12 mouse cellular contexts compared by ENCODE assay signal in genomic region chr4:128906757-128907156, GRCm38 (mm10). TPM values are rescaled to one million over a fixed set of nuclear protein-coding genes. Genes with fewer than 3 reads are reported as not detected.
DNase-seq lines count a peak whose midpoint lies in the region; ATAC-seq and TF ChIP-seq lines count a peak whose summit lies in the region.
"Had no signal": no experiment of that assay in that cellular context is flagged by ENCODE, and none has a peak within 500 bp of the region (broad histone marks: within the 10 kb centered on the region; RNA-seq: fewer than 3 reads in every experiment).

No protein-coding gene starts in this region.

- H3K27ac ChIP-seq in forebrain, embryonic 12.5 days = 0 out of 2 replicates have a peak overlapping the region, but pooled peaks have one; percentile 8
- H3K27ac ChIP-seq in forebrain, embryonic 11.5 days (ENCODE audit: low read depth, low read length) = no peak overlapping the region
- 0 out of 2 replicates have a peak overlapping the region, but pooled peaks have one; percentile 47 for H3K27ac ChIP-seq in lung, postnatal 0 days (ENCODE audit: low read length)
- H3K27ac ChIP-seq in embryonic facial prominence, embryonic 12.5 days = peak overlapping the region; percentile 72
- no peak overlapping the region; the same call in 1 of the 2 replicates for H3K27ac ChIP-seq in limb, embryonic 13.5 days
- H3K27ac ChIP-seq: forebrain, embryonic 13.5 days had no signal

- TF ChIP-seq CTCF in lung, postnatal 0 days (IDR thresholded peaks at IDR 0.05) = no peak

- DNase-seq in forebrain, embryonic 11.5 days (ENCODE audit: low spot score) = no peak
- DNase-seq in lung, postnatal 0 days (ENCODE audit: low spot score) = no peak
- no peak for DNase-seq in lung, postnatal 4 days
- DNase-seq in layer of hippocampus, adult 11-12 months (ENCODE audit: low spot score) = no peak
- DNase-seq: heart, postnatal 36 days; kidney, adult 18-20 months; liver; thymus, postnatal 4 days had no signal

- H3K27me3 ChIP-seq in forebrain, embryonic 12.5 days = peaks cover 14% of the 10 kb centered on the region; the same call in 1 of the 2 replicates
- no peaks in the 10 kb centered on the region for H3K27me3 ChIP-seq in forebrain, embryonic 11.5 days (ENCODE audit: control insufficient read depth, insufficient read depth, low read length)
- H3K27me3 ChIP-seq in lung, postnatal 0 days (replicated peaks; ENCODE audit: insufficient read depth, low read length) = no peaks in the 10 kb centered on the region
- H3K27me3 ChIP-seq in embryonic facial prominence, embryonic 12.5 days = no peaks in the 10 kb centered on the region
- H3K27me3 ChIP-seq in limb, embryonic 13.5 days = no peaks in the 10 kb centered on the region

- TF ChIP-seq EP300 in lung, postnatal 0 days (IDR thresholded peaks at IDR 0.05) = no peak

- H3K4me2 ChIP-seq in forebrain, embryonic 12.5 days = no peak overlapping the region
- H3K4me2 ChIP-seq in forebrain, embryonic 11.5 days (ENCODE audit: low read depth, low read length, severe bottlenecking) = no peak overlapping the region
- no peak overlapping the region for H3K4me2 ChIP-seq in lung, postnatal 0 days (replicated peaks; ENCODE audit: low read depth, low read length)
- H3K4me2 ChIP-seq in embryonic facial prominence, embryonic 12.5 days (replicated peaks) = no peak overlapping the region
- H3K4me2 ChIP-seq in limb, embryonic 13.5 days (replicated peaks) = no peak overlapping the region
- H3K4me2 ChIP-seq: forebrain, embryonic 13.5 days had no signal

- 76% methylated on average over 8 of the region's 8 CpGs for WGBS in forebrain, embryonic 12.5 days
- WGBS in forebrain, embryonic 11.5 days = 53% methylated on average over 8 of the region's 8 CpGs
- WGBS in lung, postnatal 0 days = 59% methylated on average over 8 of the region's 8 CpGs
- WGBS in embryonic facial prominence, embryonic 12.5 days = 17% methylated on average over 8 of the region's 8 CpGs
- 42% methylated on average over 8 of the region's 8 CpGs for WGBS in limb, embryonic 13.5 days

- peaks cover 18% of the 10 kb centered on the region for H3K36me3 ChIP-seq in forebrain, embryonic 12.5 days (replicated peaks)
- no peaks in the 10 kb centered on the region; the same call in 1 of the 2 replicates for H3K36me3 ChIP-seq in forebrain, embryonic 11.5 days (ENCODE audit: control insufficient read depth, insufficient read depth, low read length)
- H3K36me3 ChIP-seq in lung, postnatal 0 days (ENCODE audit: insufficient read depth, low read length) = peaks cover 4% of the 10 kb centered on the region; the same call in 1 of the 2 replicates
- peaks cover 41% of the 10 kb centered on the region for H3K36me3 ChIP-seq in embryonic facial prominence, embryonic 12.5 days
- H3K36me3 ChIP-seq in limb, embryonic 13.5 days = peaks cover 41% of the 10 kb centered on the region

- H3K4me1 ChIP-seq in forebrain, embryonic 12.5 days = peaks cover 21% of the 10 kb centered on the region
- peaks cover 5% of the 10 kb centered on the region for H3K4me1 ChIP-seq in forebrain, embryonic 11.5 days (replicated peaks; ENCODE audit: control insufficient read depth, insufficient read depth, low read length)
- no peaks in the 10 kb centered on the region for H3K4me1 ChIP-seq in lung, postnatal 0 days (ENCODE audit: insufficient read depth, low read depth, low read length)
- H3K4me1 ChIP-seq in embryonic facial prominence, embryonic 12.5 days = peaks cover 44% of the 10 kb centered on the region
- H3K4me1 ChIP-seq in limb, embryonic 13.5 days = peaks cover 44% of the 10 kb centered on the region

- no peak for ATAC-seq in forebrain, embryonic 12.5 days (ENCODE audit: low FRiP score)
- ATAC-seq in forebrain, embryonic 11.5 days (replicated peaks; ENCODE audit: low FRiP score) = no peak
- no peak for ATAC-seq in lung, postnatal 0 days
- no peak for ATAC-seq in embryonic facial prominence, embryonic 12.5 days (ENCODE audit: insufficient number of reproducible peaks, insufficient read depth, low FRiP score, low TSS enrichment)
- no peak for ATAC-seq in limb, embryonic 13.5 days (ENCODE audit: low FRiP score, low read depth)
- ATAC-seq: forebrain, embryonic 13.5 days had no signal

- no peak overlapping the region for H3K9ac ChIP-seq in forebrain, embryonic 12.5 days
- no peak overlapping the region for H3K9ac ChIP-seq in forebrain, embryonic 11.5 days (ENCODE audit: low read length)
- no peak overlapping the region for H3K9ac ChIP-seq in lung, postnatal 0 days (replicated peaks; ENCODE audit: low read depth)
- H3K9ac ChIP-seq in embryonic facial prominence, embryonic 12.5 days = no peak overlapping the region
- peak overlapping the region; percentile 14; the same call in 1 of the 2 replicates for H3K9ac ChIP-seq in limb, embryonic 13.5 days

- no peaks in the 10 kb centered on the region for H3K9me3 ChIP-seq in forebrain, embryonic 12.5 days
- H3K9me3 ChIP-seq in forebrain, embryonic 11.5 days (ENCODE audit: control insufficient read depth, low read length) = no peaks in the 10 kb centered on the region
- no peaks in the 10 kb centered on the region for H3K9me3 ChIP-seq in lung, postnatal 0 days (ENCODE audit: low read length)
- no peaks in the 10 kb centered on the region for H3K9me3 ChIP-seq in embryonic facial prominence, embryonic 12.5 days
- H3K9me3 ChIP-seq in limb, embryonic 13.5 days = no peaks in the 10 kb centered on the region
- H3K9me3 ChIP-seq: forebrain, embryonic 13.5 days had no signal

- H3K4me3 ChIP-seq in forebrain, embryonic 12.5 days (replicated peaks) = no peak overlapping the region
- no peak overlapping the region for H3K4me3 ChIP-seq in forebrain, embryonic 11.5 days (ENCODE audit: low read depth, low read length)
- H3K4me3 ChIP-seq in lung, postnatal 0 days (ENCODE audit: low read depth, low read length) = no peak overlapping the region
- H3K4me3 ChIP-seq in embryonic facial prominence, embryonic 12.5 days = no peak overlapping the region
- H3K4me3 ChIP-seq in limb, embryonic 13.5 days = no peak overlapping the region
- H3K4me3 ChIP-seq: forebrain, embryonic 13.5 days had no signal

RNA-seq across cellular contexts. Expression of gene Trim62, which starts 23.4 kb away (rescaled TPM):
- polyA plus RNA-seq in forebrain, embryonic 12.5 days (2016; fragmentation: Nextera tagmentation; extraction: Ambion mirVana) = 12.5 and 12.6 TPM in 2 replicates
- polyA plus RNA-seq in forebrain, embryonic 11.5 days (2014; fragmentation: Nextera tagmentation; extraction: Ambion mirVana) = 9.4 and 11.0 TPM in 2 replicates
- 2.5 and 3.3 TPM in 2 replicates for polyA plus RNA-seq in lung, postnatal 0 days (2015; fragmentation: Nextera tagmentation; extraction: Ambion mirVana)
- polyA plus RNA-seq in embryonic facial prominence, embryonic 12.5 days (2016; fragmentation: Nextera tagmentation; extraction: Ambion mirVana) = 18.8 and 19.7 TPM in 2 replicates
- polyA plus RNA-seq in limb, embryonic 13.5 days (2015; fragmentation: Nextera tagmentation; extraction: Ambion mirVana) = 6.7 and 7.6 TPM in 2 replicates

RNA-seq across cellular contexts. Expression of gene Azin2, which starts 55.5 kb away (rescaled TPM):
- polyA plus RNA-seq in forebrain, embryonic 12.5 days (2016; fragmentation: Nextera tagmentation; extraction: Ambion mirVana) = 12.0 and 15.0 TPM in 2 replicates
- polyA plus RNA-seq in forebrain, embryonic 11.5 days (2014; fragmentation: Nextera tagmentation; extraction: Ambion mirVana) = 11.5 TPM in 2 replicates
- 39.0 and 42.2 TPM in 2 replicates for polyA plus RNA-seq in lung, postnatal 0 days (2015; fragmentation: Nextera tagmentation; extraction: Ambion mirVana)
- 28.8 and 30.8 TPM in 2 replicates for polyA plus RNA-seq in embryonic facial prominence, embryonic 12.5 days (2016; fragmentation: Nextera tagmentation; extraction: Ambion mirVana)
- 31.9 and 32.3 TPM in 2 replicates for polyA plus RNA-seq in limb, embryonic 13.5 days (2015; fragmentation: Nextera tagmentation; extraction: Ambion mirVana)

Comparison
In these comparisons a context has a peak if more than half of its experiments do, and no peak if none do; other contexts are left out.
1. H3K27ac ChIP-seq: peak in forebrain, embryonic 12.5 days (single experiment), lung, postnatal 0 days (single experiment) and embryonic facial prominence, embryonic 12.5 days (single experiment); none in forebrain, embryonic 11.5 days (single experiment) and limb, embryonic 13.5 days (single experiment).